Mouse (Mus musculus) cerebellum, adult 2 months (tissue): ENCODE measurements at regions not wholly inside any gene's neighbourhood (a gene's known extent, or its start where the extent isn't known, plus 50 kb on each side); places are given as distances from the start of the nearest gene placed in this dataset.
"Not testable (repeated sequence)": the region's sequence is repeated elsewhere in the genome, so short reads cannot be mapped to it uniquely, and the experiment has no call there.

Experiments
- CTCF ChIP-seq: fragments of 200-500 bp; IDR thresholded peaks from 2 replicates; pipeline ENCODE4 v1.5.1; 2011; ENCODE audit warnings: low read depth, mild to moderate bottlenecking, control low read depth, low read length, moderate library complexity, borderline replicate concordance; ENCODE audit not compliant: insufficient read depth
- POLR2A ChIP-seq: fragments of 200-500 bp; IDR thresholded peaks from 2 replicates; pipeline ENCODE4 v1.6.1; 2011; ENCODE audit warnings: low read length, control low read depth, borderline replicate concordance; ENCODE audit not compliant: insufficient read depth

DNA sequence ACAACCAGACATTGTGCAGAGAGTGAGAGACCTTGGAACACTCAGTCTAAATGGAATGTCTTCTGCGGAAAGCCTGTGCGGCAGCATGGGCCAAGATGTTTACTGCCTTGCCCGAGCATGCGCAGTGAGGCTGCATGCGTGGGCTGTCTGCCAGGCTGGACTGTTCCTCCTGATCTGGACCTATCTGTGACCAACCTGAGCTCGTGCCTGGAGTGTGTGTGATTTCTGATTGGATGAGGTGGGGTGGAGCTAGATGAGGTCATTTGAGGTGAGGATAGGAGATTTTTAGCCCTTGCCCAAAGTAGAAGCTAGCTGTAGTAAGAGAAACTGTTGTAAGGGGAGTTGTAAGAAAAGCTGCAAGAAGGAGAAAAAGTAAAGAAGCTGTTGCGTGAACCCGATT, 121.2 kb downstream of the Rps12 start:
- TF ChIP-seq CTCF, POLR2A: not testable (repeated sequence)
